Mouse (Mus musculus) hematopoietic stem cell, adult 5-6 weeks (primary cell): Measurements from ENCODE around the gene Gfpt2. TPM values are rescaled to one million over a fixed set of nuclear protein-coding genes. Genes with fewer than 3 reads are reported as not detected.
"Not testable (repeated sequence)": the region's sequence is repeated elsewhere in the genome, so short reads cannot be mapped to it uniquely, and the experiment has no call there.

ENCODE experiments used
- ATAC-seq, 2 experiments: fragments of 125-278 bp in 1 of 2; replicated peaks in 1 of 2; 2 replicates each; pipeline ENCODE4 v1.8.0; 2016 to 2017; ENCODE audit warnings: inconsistent platforms in 2 of 2, mild to moderate bottlenecking in 2 of 2, moderate number of reproducible peaks in 2 of 2, low read depth in 1 of 2, moderate TSS enrichment in 1 of 2; ENCODE audit not compliant: low FRiP score in 2 of 2, poor library complexity in 2 of 2, severe bottlenecking in 2 of 2, insufficient read depth in 1 of 2, low TSS enrichment in 1 of 2
- total RNA-seq: library from RNA; stranded (forward); fragments of 172-1452, 232-1000 nt; gene quantifications from 2 replicates; pipeline ENCODE4 v1.2.3, GENCODE M21; 2017

The Gfpt2 gene
- total RNA-seq, 1 experiment from 2014 or later: 1.0 TPM

DNA sequence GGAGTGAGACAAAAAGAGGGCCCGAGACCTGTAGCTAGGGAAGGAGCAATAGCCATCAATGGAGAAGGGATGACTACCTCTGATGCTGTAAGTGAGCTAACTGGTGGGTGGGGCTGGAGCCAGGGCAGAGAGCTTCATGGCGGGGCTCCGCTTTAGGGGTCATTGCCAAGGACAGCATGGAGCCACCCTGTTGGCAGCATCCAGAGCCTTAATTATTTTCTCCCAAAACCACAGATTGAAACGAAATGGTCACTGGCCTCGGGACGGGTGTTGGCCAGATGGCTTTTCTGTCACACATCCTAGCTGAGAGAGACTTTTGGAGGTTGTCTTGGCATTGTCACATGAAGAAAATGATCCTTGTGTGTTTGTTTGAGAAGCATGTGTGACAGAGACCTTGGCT lies 15.1 kb upstream of the Gfpt2 start:
- no peak for ATAC-seq

DNA sequence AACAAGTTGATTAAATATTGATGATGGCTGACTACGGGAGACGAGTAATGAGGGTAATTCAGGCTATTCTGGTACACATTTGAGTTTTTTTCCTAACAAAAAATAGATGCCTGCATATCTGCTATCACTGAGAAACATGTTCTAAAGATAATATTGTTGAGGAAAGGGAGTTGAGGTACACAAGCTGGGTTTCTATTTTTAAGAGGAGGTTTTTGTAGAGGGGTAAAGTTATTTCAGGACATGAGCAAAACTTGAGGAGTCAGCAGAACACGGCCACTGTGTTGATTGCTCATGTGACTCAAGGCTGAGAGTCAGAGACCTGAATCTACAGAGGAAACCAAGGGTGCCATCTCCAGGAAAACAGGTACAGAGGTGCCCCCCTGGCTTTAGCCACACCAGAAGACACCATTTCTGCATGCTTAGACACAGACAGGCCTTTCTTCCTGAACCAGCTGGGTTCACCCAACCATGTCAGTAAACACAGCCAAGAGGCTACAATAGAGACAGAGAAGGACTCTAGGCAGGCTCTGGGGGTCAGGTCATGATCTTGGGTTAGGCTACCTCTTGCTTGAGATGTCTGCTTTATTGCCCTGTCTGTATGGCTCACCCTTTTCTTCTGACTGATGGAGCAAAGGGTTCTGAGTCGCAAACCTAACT lies 13.7 kb upstream of the Gfpt2 start:
- ATAC-seq: no peak

DNA sequence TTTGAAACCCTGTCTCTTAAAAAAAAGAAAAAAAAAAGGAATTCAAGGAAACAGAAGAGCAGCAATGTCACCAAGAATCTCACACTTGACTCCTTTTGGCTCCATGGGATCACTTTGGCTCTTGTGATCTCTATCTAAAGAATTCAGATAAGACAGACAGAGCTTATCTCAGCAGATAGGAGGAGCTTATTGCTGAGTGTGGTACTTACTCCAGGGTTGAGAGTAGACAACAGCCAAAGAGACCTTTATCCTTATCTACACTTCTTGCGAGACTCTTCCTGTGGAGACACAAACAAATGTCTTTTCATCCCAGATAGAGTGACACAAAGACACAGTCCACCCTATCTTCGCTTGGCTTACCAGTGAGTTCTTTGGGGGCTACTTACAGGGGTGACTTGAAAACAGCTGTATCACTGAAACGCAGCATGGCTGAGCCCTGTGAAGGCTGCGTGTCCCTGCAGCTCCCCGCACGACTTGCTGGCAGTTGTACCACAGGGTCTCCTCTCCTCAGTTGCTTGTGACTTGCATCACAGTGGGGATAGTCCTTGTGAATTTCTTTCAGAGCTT lies 12.1 kb upstream of the Gfpt2 start:
- no peak for ATAC-seq

DNA sequence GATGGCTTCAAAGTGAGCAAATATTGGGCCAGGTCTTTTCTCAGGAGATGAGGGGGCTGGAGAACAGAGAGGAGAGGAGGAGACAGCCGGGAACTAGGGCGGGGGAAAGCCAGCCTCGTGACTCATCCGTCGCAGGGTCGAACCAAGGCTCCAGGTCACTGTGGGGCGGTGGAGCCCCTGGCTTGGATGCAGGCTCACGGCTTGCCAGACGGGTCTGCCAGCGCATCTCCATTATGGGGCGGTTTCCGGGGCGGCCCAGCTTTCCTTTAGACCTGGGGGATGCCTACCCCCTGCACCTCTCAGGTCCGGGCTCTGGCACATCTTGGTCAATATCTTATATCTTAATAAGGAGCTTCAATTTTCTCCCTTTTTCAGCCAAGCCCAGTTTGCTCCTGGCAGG lies 847 bp upstream of the Gfpt2 start:
- no peak for ATAC-seq

DNA sequence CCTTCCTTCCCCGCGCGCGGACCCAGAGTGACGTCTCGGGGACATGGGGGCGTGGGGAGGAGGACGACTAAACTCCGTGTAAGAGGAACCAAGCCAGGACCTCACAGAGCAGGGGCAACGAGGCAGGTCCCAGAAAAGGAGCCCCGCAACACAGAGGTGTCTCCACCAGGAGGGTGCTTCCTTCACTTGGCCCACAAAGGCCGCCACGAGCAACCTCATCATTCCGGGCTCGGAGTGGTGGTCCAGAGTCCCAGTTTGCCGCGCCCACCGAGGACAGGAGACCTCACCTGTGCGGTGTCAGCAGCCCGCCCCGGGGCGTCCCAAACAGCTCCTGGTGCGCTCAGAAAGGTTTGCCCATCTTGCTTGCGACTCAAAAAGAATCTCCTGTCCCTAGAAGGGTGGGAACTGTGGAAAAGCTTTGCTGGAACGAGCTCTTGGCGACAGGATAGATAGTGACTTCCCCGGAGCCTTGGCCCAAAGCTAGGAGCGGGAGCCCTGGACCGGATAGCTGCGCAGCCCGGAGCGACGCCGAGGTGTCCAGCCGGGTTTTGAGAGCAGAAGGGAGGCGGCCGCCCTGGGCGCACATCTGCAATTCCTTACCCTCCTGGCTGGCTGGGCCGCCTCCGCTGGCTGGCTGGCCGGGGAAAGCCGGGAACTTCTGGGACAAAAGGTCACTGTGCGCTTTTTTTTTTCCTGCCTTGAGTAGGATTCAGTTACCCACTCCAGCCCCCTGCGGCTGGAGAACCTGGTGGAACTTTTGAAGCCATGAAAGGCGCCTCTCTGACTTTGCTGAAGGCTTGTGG lies 565 bp downstream of the Gfpt2 start:
- ATAC-seq: peak; percentile 50 to 57; a peak in 2 of 4 replicates

DNA sequence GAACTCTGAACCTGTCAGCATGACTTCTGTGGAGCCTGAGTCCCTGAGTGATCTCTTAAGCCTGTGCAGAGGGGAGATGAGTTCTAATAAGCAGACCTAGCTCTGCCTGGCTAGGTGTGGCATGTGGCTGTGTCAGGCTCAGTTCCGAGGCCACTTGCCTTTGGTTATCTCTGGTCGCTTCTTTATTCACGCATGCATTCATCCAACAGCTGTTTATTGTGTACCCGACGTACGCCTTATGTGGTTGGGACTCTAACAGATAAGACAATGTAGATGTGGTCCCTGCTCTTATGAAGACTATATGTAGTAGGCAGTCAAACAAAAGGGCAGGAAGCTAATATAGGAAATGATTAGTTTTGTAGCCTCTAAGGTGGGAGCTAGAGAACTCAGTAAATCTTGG lies 5.0 kb downstream of the Gfpt2 start:
- ATAC-seq: no peak

DNA sequence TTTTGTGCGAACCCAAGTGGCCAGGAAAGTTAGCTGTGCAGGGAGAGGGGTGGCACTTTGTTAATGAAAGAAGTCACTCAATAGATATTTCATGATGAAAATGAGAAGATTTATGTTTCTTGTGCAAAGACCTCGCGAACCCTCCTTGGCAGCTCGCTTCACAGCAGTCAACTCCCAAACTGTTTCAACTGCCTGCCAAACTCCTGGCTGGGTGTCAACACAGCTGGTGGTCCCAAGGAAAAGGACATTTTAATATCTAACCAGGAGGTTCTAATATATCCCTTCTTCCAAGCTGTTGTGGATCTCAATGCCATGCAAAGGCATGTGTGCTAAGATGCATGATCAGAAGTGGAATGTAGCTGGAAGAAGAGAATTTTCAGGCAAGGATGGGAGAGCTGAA lies 7.5 kb downstream of the Gfpt2 start:
- ATAC-seq: no peak

DNA sequence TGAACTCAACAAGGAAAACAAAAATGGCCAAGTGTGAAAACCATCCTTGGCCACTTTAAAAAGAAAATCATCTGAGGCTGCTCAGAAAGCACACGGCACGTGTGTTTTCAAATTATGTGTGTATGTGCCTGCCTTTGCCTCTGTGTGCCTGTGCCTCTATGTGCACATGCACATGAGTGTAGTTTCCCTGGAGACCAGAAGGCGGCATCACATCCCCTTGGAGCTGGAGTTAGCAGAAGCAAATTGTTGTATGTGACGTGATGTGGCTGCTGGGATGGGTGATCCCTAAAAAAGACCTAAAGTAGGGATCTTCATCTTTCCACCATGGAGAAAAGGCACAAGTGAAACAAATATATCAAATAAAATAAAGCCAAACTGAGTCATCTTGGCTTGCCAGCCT lies 9.8 kb downstream of the Gfpt2 start:
- no peak for ATAC-seq

DNA sequence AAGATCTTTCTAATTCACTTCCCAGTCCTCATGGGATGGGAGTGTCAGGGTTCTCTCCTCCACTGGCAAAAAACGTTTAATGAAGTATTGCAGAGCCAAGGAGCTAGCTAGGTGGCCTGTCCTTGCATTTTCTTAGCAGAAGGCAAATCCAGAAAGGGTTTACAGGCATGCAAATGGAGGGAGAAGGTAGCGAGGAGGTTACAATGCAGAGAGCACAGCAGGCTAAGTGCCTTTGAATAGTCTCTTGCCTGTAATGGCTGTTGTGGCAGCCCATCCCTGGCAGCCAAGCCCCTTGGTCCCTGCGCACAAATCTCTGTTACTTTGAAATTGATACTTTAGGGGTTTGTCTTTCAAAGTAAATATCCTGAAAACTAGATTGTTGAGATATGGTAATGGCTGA lies 12.2 kb downstream of the Gfpt2 start:
- ATAC-seq: no peak

DNA sequence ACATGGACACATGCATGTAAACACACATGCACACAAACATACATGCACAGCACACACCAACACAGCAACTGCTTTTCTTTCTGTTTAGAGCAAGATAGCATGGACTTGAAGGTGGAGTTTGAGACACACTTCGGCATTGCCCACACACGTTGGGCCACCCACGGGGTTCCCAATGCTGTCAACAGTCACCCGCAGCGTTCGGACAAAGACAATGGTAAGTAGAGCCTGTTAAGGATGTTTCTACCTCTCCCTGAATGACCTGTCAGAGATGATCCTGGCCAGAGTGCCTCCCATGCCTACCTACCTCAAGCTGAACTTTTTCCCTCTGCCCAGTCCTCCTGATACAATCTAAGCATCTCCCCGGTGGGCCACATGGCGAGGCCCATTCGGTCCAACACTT lies 15.0 kb downstream of the Gfpt2 start:
- no peak for ATAC-seq

DNA sequence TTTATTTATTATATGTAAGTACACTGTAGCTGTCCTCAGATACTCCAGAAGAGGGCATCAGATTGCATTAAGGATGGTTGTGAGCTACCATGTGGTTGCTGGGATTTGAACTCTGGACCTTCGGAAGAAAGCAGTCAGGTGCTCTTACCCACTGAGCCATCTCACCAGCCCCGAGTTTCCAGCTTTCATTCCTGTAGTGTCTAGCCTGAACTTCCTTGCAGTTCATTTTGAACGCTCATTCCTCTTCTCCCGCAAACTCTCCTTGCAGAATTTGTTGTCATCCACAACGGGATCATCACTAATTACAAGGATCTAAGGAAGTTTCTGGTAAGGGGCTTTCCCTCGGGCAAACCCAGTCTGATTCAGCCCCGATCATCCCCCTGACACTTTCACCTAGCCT lies 16.7 kb downstream of the Gfpt2 start:
- ATAC-seq: not testable (repeated sequence)

DNA sequence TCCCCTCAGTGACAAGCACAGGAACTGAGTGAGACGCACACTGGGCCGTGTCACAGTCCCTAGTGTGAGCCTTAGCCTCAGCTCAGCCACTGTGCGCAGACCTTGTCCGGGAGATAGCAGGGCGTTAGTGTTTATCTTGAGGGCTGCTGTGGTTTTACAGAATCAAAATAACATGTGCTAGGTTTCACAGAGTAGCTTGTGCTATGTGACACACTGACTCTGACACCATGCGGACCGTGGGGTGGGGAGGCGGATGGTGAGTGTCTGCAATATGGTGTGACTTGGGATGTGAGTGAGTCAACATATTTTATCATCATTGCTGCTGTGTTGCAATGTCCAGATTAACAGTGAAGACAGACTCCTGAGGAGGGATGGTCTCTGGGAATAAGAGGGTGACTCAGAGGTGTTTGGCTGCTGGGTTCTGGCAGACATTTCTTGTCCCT lies 17.1 kb downstream of the Gfpt2 start:
- ATAC-seq: peak in 1 of 2 experiments; percentile 60; a peak in 1 of 4 replicates

DNA sequence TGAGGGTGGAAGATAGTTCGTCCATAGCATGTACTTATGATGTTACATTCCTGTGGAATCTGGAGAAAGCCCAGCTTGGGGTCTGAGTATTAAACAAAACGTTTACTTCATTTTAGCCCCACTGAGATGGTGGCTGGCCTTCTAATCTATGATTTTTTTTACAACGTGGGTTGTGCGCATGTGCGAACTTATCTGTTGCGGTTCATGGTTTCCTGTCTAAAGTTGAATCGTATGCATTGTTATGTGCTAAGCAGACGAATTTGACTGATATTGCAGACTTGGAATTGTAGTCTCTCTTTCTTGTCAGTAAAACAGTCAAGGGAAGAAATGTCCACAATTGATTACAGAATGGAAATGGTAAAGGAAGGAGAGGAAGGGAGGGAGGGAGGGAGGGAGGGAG lies 17.9 kb downstream of the Gfpt2 start:
- ATAC-seq: peak; percentile 51 to 67; a peak in 2 of 4 replicates

DNA sequence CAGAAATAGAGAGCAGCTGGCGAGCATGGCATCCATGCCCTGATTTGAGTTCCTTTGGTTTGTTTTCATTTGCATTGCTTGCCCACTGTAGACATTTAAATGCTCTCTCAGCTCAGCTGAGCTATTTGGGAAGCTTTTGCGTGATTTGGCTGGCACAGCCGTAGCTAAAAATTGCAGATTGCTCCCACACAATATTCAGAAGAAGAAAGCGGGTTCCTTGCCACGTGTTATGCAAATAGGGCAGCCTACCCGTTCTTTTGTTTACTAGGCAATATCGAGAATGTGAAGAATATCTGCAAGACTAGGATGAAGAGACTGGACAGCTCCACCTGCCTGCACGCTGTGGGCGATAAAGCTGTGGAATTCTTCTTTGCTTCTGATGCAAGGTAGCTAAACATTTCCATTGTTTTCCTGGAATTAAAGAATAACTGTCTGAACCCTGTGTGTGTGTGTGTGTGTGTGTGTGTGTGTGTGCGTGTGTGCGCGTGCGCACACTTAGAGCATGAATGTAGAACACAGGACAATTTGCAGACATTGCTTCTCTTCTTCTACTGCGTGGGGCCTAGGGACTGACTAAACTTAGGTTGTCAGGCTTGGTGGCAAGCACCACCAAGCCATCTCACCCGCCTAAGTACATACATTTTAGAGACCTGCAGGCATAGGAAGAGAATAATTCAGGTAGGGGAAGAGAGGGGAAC lies 25.0 kb downstream of the Gfpt2 start:
- no peak for ATAC-seq

DNA sequence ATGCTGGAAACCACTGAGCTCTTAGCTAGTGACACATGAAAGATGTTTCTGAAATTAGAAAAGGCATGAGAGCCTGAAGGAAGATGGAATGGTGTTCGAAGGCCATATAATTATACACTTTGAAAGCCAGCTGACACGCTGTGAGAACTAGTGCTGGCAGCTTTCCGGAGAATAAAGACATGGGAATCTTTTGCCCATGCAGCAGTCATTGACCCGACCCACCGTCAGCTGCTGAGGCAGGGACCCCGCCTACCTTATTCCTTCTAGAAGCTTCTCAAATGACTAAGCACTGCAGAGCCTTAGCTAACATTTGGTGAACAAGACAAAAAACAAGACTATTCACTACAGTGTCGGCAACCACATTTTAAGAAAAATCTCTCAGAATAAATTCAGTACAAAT lies 25.7 kb downstream of the Gfpt2 start:
- ATAC-seq: no peak

DNA sequence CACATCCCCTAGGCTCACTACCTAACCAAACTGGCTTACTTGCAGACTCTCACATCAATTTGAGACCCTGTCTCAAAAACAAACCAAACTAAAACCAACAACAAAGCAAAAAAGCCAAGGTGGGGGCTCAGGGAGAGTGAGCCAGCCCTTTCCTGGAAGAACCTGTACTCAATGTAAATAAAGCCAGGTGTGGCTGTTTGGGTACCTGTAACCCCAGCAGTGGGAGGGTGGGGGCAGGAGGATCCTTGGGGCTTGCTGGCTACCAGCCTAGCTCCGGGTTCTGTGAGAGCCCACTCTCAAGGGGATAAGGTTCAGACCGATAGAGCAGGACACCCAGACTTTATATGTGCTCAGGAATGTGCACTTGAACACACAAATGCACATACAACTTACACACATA lies 26.9 kb downstream of the Gfpt2 start:
- no peak for ATAC-seq

DNA sequence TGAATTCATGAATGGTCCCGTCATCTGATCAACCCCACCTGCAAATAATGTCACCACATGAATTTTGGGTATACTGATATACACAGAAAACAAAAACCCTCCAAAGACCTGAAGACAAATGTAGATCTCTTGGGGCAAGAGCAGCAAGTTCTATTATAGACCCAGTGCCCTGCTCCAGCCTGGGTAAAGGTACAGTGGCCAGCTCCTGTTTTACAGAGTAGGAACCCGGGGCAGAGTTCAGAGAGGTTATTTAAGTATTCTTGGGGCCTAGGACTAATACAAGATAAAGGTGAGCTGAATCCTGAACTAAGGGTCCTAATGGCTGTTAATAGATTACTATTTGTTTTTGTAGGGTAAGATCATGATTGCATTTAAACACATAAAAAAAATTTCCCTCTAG lies 27.6 kb downstream of the Gfpt2 start:
- no peak for ATAC-seq

DNA sequence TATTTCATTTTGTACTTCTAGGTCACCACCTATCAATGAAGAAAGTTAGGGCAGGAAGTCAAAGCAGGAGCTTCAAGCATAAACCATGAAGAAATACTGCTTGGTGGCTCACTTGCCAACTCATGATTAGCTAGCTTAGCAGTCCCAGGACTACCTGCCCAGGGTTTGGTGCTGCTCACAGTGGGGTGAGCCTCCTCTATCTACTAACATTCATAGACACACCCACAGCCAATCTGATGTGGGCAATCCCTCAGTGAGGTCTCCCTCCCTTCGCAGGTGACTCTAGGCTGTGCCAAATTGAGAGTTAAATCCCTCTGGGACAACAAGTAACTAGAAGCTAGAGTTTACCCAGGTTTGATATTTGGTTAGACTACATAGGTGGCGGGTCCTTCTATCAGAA lies 28.4 kb downstream of the Gfpt2 start:
- no peak for ATAC-seq
